Mouse (Mus musculus): ENCODE results near the gene Lrrc41. TPM values are rescaled to one million over a fixed set of nuclear protein-coding genes. Genes with fewer than 3 reads are reported as not detected.

Gene Lrrc41
- total RNA-seq, 2 experiments from 2014 or later, result 42.8 to 46.4 TPM

- Histone ChIP-seq H3K4me3 (no peak overlapping the region; the same call in 1 of the 2 replicates), H3K27ac (peak overlapping the region; percentile 53)
- no peak for DNase-seq (ENCODE audit: low spot score in 2 of 2)
- no peak for TF ChIP-seq CTCF (conservative IDR thresholded peaks at IDR 0.05)
These were observed 66.7 kb downstream of the Lrrc41 start for GRCm38 (mm10) chr4:116141736-116142135.

DNA sequence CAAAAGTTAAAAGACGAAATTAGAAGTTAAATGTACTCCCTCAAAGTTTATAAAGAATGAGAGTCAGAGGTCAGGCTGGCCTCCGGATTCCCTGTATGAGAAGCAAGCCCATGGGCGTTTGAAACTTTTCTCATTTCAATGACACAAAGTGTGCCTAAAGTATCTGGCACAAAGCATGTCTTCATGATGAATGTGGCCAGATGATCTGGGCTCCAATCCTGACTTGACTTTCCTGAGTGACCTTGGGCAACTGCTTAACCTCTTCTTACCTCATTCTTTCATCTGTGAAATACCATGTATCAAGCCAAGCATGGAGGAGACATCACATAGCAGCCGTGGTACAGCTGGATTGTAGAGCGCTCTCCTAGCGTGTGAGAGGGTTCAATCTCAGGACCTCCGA is 67.2 kb downstream of the Lrrc41 start:
- H3K4me3 ChIP-seq, result no peak overlapping the region; the same call in 1 of the 2 replicates
- TF ChIP-seq CTCF (conservative IDR thresholded peaks at IDR 0.05), result no peak
- peak overlapping the region; percentile 53; the same call in 1 of the 2 replicates for H3K27ac ChIP-seq
- no peak for DNase-seq (ENCODE audit: low spot score in 2 of 2)

DNA sequence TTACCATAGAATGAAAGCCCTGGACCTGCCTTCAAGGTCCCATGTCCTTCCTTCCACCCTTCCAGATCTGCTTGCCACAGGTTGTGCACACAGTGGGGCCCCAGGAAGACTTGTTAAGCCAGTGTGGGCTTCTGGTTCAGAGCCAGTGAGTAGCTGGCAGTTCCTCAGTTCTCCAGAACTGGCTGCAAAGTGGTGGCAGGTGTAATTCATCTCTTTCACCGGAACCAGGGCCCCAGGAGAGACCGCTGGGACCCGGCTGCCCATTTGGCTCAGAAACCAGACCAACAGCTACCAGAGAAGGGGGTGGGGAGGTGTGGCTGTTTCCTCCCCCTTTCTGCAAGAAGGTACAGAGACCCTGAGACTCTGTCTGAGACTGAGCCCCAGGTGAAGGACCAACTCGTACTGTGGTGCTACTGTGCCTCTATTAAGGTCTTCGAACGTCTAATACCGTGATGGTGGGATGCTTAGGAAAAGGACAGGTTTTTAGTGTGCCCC is 68.3 kb downstream of the Lrrc41 start:
- H3K4me3 ChIP-seq, result peak overlapping the region; percentile 83
- DNase-seq (ENCODE audit: low spot score in 2 of 2), result no peak
- H3K27ac ChIP-seq, result peak overlapping the region; percentile 93
- peak; percentile 14; the same call in 1 of the 2 replicates for TF ChIP-seq CTCF (conservative IDR thresholded peaks at IDR 0.05)

DNA sequence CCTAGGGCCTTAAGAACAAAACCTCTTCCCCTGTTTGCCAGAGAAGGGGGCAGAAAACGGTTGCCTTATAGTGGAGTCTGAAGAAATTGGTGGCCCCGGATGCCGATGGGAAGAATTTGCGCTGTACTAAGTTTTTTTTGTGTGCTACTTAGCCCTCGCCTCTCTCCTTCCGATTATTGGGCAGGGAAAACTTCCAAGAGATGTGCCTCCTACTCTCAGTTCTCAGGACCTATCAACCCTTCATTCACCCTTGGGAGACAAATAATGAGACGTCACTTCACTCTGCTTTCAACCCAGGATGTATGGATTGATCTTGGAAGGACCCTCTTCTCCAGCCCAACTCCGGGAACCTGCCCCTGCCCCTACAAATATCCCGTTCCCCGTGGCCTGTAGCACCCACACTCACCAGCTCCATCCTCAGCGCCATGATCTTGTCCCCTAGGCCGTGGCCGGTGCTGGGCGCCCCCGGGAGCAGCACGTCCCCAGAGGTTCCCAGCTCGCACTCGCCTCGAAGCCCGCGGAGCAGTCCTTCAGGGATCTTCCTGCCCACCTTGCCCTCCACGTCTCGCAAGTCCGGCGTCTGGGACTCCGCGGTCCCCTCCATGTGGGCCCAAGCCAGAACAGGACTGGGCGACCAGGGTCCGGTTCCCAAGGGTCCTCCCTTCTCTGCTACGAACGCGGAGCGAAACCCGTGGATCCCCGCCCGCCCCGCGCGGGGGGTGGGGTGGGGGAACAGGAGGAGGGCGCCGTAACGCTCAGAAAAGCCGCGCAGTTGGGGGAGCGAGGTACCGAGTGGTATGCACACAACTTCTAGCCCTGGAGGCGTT is 69.0 kb downstream of the Lrrc41 start:
- H3K27ac ChIP-seq, result peak overlapping the region; percentile 93
- DNase-seq (ENCODE audit: low spot score in 2 of 2), result peak in 1 of 2 experiments; percentile 80

More for the DNA sequence above, 69.0 kb downstream of the Lrrc41 start:
- no peak for TF ChIP-seq CTCF (conservative IDR thresholded peaks at IDR 0.05)
- peak overlapping the region; percentile 83 for H3K4me3 ChIP-seq

Other genes with a start within 250 kb of the Lrrc41 start
- gene Mob3c, start 247.2 kb upstream of the Lrrc41 start, total RNA-seq (2021), result 1 to 10 TPM; 4.8 to 5.0 TPM
- gene Mknk1, start 236.1 kb upstream of the Lrrc41 start, total RNA-seq (2021), result 10 to 100 TPM; 49.5 to 55.6 TPM
- under 1 TPM; 0.41 to 0.42 TPM for gene Kncn, start 190.9 kb upstream of the Lrrc41 start, total RNA-seq (2021)
- not detected for gene 6430628N08Rik, start 184.6 kb upstream of the Lrrc41 start, total RNA-seq (2021)
- not detected for gene Dmbx1, start 135.3 kb upstream of the Lrrc41 start, total RNA-seq (2021)
- gene Faah, start 57.3 kb upstream of the Lrrc41 start, total RNA-seq (2021), result 100 to 1,000 TPM; 152 to 157 TPM
- 10 to 100 TPM in 1 of 2 experiments, 1 to 10 TPM in 1; 9.9 to 10.0 TPM for gene Nsun4, start 21.4 kb upstream of the Lrrc41 start, total RNA-seq (2021)
- gene Uqcrh, start 198 bp upstream of the Lrrc41 start, total RNA-seq (2021), result 100 to 1,000 TPM; 361 to 383 TPM
- under 1 TPM; 0.64 to 0.91 TPM for gene Rad54l, start 48.4 kb downstream of the Lrrc41 start, total RNA-seq (2021)
- 10 to 100 TPM; 69.2 to 77.9 TPM for gene Pomgnt1, start 48.6 kb downstream of the Lrrc41 start, total RNA-seq (2021)
- gene Lurap1, start 76.1 kb downstream of the Lrrc41 start, total RNA-seq (2021), result 10 to 100 TPM; 23.4 to 25.8 TPM
- gene Tspan1, start 92.3 kb downstream of the Lrrc41 start, total RNA-seq (2021), result under 1 TPM in 1 of 2 experiments, not detected in 1; 0.33 TPM
- not detected for gene 1700042G07Rik, start 98.1 kb downstream of the Lrrc41 start, total RNA-seq (2021)
- gene Gm49337, start 98.1 kb downstream of the Lrrc41 start, total RNA-seq (2021), result 1 to 10 TPM in 1 of 2 experiments, not detected in 1; 3.2 TPM
- 10 to 100 TPM; 31.3 to 33.8 TPM for gene Pik3r3, start 146.3 kb downstream of the Lrrc41 start, total RNA-seq (2021)